Mouse (Mus musculus) thymus, adult 2 months (tissue): ENCODE data around the gene Fam217b. TPM values are rescaled to one million over a fixed set of nuclear protein-coding genes. Genes with fewer than 3 reads are reported as not detected.

ENCODE experiments used
- DNase-seq: peaks from one replicate; pipeline ENCODE4 v3.0.0; 2021
- H3K27ac ChIP-seq: fragments of 200-500 bp; 2 replicates; pipeline ENCODE4 v1.5.1; 2012; ENCODE audit warnings: low read length, control low read depth; ENCODE audit not compliant: control insufficient read depth, insufficient read depth
- H3K27me3 ChIP-seq: fragments of 200-500 bp; 2 replicates; pipeline ENCODE4 v1.6.1; 2012; ENCODE audit warnings: mild to moderate bottlenecking, low read length, moderate library complexity, mixed read lengths; ENCODE audit not compliant: control insufficient read depth, insufficient read depth
- H3K36me3 ChIP-seq: fragments of 200-500 bp; 2 replicates; pipeline ENCODE4 v1.6.1; 2012; ENCODE audit warnings: mild to moderate bottlenecking, low read length, moderate library complexity; ENCODE audit not compliant: control insufficient read depth, insufficient read depth
- H3K4me1 ChIP-seq: fragments of 200-500 bp; replicated peaks from 2 replicates; pipeline ENCODE4 v1.6.1; 2012; ENCODE audit warnings: low read length; ENCODE audit not compliant: control insufficient read depth, insufficient read depth
- H3K4me3 ChIP-seq: fragments of 200-500 bp; 2 replicates; pipeline ENCODE4 v1.5.1; 2012; ENCODE audit warnings: mild to moderate bottlenecking, low read length, control low read depth, moderate library complexity; ENCODE audit not compliant: control insufficient read depth, insufficient read depth
- CTCF ChIP-seq: fragments of 200-500 bp; IDR thresholded peaks from 2 replicates; pipeline ENCODE4 v1.5.1; 2012; ENCODE audit warnings: mild to moderate bottlenecking, control low read depth, low read length, moderate library complexity, borderline replicate concordance; ENCODE audit not compliant: control insufficient read depth, poor library complexity, insufficient read depth; ENCODE audit errors: extremely low read depth
- POLR2A ChIP-seq: fragments of 200-500 bp; IDR thresholded peaks from 2 replicates; pipeline ENCODE4 v1.6.1; 2012; ENCODE audit warnings: mild to moderate bottlenecking, low read length, control low read depth, moderate library complexity; ENCODE audit not compliant: control insufficient read depth, poor library complexity, insufficient read depth; ENCODE audit errors: extremely low read depth
- WGBS: fragments of 180-500 bp; shearing (Covaris S2); methylation state at CpG from one replicate; pipeline ENCODE4 v1.1.7; 2018; 5-methylcytosine and 5-hydroxymethylcytosine counted together
- polyA plus RNA-seq: library from polyadenylated mRNA; depleted of rRNA; stranded (reverse); fragments of >200 nt; gene quantifications from 2 replicates; pipeline ENCODE4 v1.2.3, GENCODE M21; 2012; rRNA removed

Gene Fam217b
- 0.70 and 1.0 TPM in 2 replicates for polyA plus RNA-seq

DNA sequence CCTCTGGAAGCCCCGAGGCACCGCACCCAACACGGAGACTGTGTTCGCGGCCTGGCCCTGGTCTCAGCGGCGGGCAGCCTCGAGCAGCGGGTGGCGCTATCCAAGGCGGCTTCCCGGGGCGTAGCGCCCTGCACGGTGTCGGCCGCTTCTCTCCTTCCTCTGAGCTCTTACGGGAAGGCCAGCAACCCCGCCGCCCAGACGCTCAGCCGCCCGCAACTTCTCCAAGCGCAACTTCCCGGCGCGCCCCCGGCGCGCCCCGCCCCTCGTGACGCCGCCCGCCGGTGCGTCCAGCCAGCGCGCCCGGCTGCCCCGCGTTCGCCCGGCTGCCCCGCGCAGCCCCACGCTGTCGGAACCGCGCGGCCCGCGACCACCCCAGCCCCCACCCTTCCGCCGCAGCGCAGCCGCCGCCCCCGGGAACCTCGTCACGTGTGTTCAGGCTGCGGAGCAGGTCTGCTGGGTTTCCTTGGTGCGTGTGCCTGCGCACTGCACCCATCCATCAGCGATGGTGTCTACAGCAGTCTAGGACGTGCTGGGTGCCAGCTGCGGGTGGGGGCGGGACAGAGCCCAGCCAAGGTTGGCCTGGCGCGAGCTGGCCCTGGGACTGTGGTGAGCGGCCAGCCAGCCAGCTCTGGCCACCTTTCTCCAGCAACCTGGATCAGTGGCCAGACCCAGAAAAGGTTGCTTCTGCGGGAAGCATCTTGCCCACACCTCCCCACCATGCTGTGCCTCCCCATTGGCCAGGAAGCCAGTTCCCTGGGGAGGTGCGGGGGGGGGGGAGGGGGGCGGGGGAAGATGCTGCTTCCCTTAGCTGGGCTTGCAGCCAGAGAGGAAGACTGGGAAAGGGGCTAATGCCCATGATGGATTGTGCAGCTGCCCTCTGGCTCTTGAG lies at the start of gene Fam217b, which contains the start of gene Ppp1r3d:
TSS of gene Fam217b (plus strand) at position 264 of the 889 bp plus-strand sequence.
TSS of gene Ppp1r3d (minus strand) at position 212 of the 889 bp plus-strand sequence.
- Histone ChIP-seq H3K4me3 (peak within 1 kb of the TSS; percentile 37), H3K27me3 (no peaks in the 10 kb centered on the region; the same call in 1 of the 2 replicates), H3K36me3 (no peaks in the 10 kb centered on the region), H3K4me1 (0 out of 2 replicates have a peak, but pooled peaks cover 4% of the 10 kb centered on the region), H3K27ac (no peak within 1 kb of the TSS)
- WGBS = 3% methylated on average over 66 of the region's 74 CpGs
- no peak for DNase-seq
- TF ChIP-seq CTCF = no peak
- TF ChIP-seq POLR2A = no peak

DNA sequence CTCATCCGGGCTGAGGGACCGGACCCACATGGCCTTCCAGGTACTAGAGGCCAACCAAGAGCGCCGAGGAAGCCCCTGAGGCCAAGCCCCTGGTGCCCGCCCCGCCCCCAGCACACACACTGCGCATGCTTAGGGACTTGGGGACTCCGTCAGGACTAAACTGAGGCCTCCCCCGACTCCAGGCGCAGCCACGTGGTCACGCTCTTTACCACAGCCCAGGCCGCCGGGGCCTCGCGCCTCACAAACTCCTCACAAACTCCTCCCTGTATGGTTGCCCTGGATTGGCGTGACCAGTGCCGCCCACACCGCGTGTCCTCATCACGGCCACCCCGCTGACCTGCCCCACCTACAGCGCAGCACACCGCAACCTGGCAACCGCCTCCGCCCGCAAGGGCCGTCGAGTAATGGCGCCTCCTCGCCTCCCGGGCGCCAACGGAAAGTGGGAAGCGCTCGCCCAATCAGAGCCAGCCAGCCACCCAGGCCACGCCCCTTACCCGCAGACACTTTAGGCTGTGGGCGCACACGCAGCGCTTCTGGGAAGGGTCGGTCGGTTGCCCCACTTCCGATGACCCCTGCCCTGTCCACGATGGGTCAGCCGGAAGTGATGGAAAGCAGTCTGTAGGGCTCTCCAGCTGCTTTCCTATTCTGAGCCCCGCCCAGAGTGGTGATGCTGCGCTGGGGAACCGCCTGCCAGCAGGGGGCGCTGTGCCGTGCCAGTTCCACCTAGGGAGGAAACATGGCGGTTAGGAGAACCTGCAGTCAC lies 7.1 kb upstream of the Fam217b start, which contains the start of gene Sycp2:
TSS of gene Sycp2 (minus strand) at position 633 of the 763 bp plus-strand sequence.
- no peak for DNase-seq
- Histone ChIP-seq H3K4me3 (no peak within 1 kb of the TSS), H3K36me3 (no peaks in the 10 kb centered on the region), H3K4me1 (no peaks in the 10 kb centered on the region), H3K27ac (no peak within 1 kb of the TSS), H3K27me3 (no peaks in the 10 kb centered on the region)
- TF ChIP-seq POLR2A (no peak), CTCF (no peak)
- 91% methylated on average over 52 of the region's 52 CpGs for WGBS

DNA sequence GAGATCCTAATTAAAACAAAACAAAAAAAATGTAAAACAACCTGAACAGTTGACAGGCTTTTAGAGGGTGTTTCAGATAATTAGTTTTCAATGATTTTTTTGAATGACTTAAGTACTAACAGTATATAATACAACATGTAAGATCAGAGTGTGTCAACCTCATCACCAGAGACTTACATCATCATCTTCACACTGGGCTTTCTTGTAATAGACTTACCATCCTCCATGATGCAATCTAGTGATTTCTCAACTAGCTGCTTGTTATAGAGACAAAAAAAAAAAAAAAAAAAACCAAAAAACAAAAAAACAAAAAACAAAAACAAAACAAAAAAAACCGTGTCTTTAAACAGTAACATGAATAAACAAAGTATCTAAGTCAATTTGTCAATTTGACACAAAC lies 5.3 kb upstream of the Fam217b start:
- H3K27ac ChIP-seq = no peak overlapping the region
- no peak overlapping the region for H3K4me3 ChIP-seq
- WGBS = 46% methylated on average over 1 of the region's 1 CpGs
- DNase-seq = no peak
- no peaks in the 10 kb centered on the region; the same call in 1 of the 2 replicates for H3K27me3 ChIP-seq
- H3K36me3 ChIP-seq = no peaks in the 10 kb centered on the region
- H3K4me1 ChIP-seq = 0 out of 2 replicates have a peak, but pooled peaks cover 3% of the 10 kb centered on the region
- TF ChIP-seq POLR2A = no peak
- no peak for TF ChIP-seq CTCF

DNA sequence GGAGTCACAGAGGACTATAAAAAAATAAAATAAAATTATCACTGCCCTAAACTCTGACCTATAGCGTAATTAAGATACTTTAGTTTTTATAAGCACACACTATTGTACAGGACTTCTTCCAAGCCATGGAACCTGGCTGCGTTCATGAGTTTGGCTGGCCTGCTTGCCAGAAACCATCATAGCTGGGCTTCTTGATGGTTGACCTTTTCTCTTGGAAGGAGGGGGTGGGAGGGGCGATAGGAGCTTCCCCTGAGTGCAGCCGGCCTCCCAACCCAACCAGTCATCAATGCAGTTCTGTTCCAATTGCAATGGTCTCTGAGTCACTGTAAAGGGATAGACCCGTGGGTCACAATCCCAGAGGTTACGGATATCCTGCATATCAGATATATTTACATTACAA lies 4.0 kb upstream of the Fam217b start:
- Histone ChIP-seq H3K4me3 (no peak overlapping the region), H3K27me3 (no peaks in the 10 kb centered on the region; the same call in 1 of the 2 replicates), H3K36me3 (no peaks in the 10 kb centered on the region), H3K4me1 (0 out of 2 replicates have a peak, but pooled peaks cover 4% of the 10 kb centered on the region), H3K27ac (no peak overlapping the region)
- 89% methylated on average over 6 of the region's 6 CpGs for WGBS
- TF ChIP-seq CTCF = no peak
- TF ChIP-seq POLR2A = no peak
- no peak for DNase-seq

DNA sequence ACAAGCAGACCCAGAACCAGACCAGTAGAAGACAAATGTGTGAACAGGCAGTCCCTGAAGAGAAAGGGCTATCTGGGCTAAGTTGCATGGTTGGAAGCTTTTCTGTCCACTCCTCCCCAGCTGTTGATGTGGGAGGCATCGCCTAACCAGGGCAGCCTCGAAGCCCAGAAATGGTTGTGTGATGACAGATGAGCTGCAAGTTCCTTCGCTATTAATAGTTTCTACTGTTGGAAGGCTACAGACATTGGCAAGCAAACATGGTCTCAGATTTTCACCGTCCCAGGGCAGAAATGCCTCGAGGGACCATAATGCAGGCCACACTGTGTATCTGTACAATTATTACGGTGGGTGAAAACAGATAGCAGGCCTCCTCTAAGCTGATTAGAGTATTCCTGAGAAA lies 1.7 kb upstream of the Fam217b start:
- H3K27me3 ChIP-seq = no peaks in the 10 kb centered on the region; the same call in 1 of the 2 replicates
- H3K36me3 ChIP-seq = no peaks in the 10 kb centered on the region
- no peak overlapping the region for H3K27ac ChIP-seq
- 82% methylated on average over 6 of the region's 6 CpGs for WGBS
- H3K4me1 ChIP-seq = 0 out of 2 replicates have a peak, but pooled peaks cover 4% of the 10 kb centered on the region
- H3K4me3 ChIP-seq = no peak overlapping the region
- TF ChIP-seq POLR2A = no peak
- no peak for TF ChIP-seq CTCF
- DNase-seq = no peak

DNA sequence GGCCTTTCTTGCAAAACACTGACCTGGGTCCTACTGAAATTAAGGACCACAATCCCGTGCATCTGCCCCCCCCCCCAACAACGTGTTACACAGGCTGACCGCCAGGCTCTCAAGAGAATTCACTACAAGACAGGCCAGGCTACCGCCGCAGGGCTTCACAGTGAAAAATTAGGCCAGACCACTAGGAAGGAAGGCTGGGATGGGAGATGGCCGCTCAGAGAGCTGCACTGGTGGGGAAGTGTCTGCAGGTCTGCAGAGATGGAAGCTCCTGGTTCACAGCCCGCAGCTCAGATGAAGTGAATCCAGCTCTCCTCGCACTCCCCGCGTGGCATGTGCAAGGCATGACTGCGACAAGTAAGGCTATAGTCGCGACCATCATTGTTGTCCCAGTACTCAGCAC lies 1.2 kb upstream of the Fam217b start:
- Histone ChIP-seq H3K36me3 (no peaks in the 10 kb centered on the region), H3K4me1 (0 out of 2 replicates have a peak, but pooled peaks cover 4% of the 10 kb centered on the region), H3K27ac (no peak overlapping the region), H3K4me3 (no peak overlapping the region), H3K27me3 (no peaks in the 10 kb centered on the region; the same call in 1 of the 2 replicates)
- no peak for DNase-seq
- TF ChIP-seq POLR2A = no peak
- no peak for TF ChIP-seq CTCF
- whole genome bisulfite sequencing = 90% methylated on average over 13 of the region's 13 CpGs
